In genomic region chr11:96306183-96306907, GRCm38 (mm10) we compare ENCODE assay signal across 16 mouse cellular contexts. TPM values are rescaled to one million over a fixed set of nuclear protein-coding genes. Genes with fewer than 3 reads are reported as not detected.
DNase-seq lines count a peak whose midpoint lies in the region; ATAC-seq and TF ChIP-seq lines count a peak whose summit lies in the region.
"Had no signal": no experiment of that assay in that cellular context is flagged by ENCODE, and none has a peak within 500 bp of the region (broad histone marks: within the 10 kb centered on the region; RNA-seq: fewer than 3 reads in every experiment).

No protein-coding gene starts in this region.

- H3K4me3 ChIP-seq in lung, embryonic 15.5 days, result peak overlapping the region; percentile 59
- peak overlapping the region; percentile 55 for H3K4me3 ChIP-seq in intestine, embryonic 14.5 days (ENCODE audit: low read depth, low read length)
- peak overlapping the region; percentile 41 for H3K4me3 ChIP-seq in stomach, embryonic 15.5 days (replicated peaks)
- no peak overlapping the region for H3K4me3 ChIP-seq in layer of hippocampus, adult 2 months
- H3K4me3 ChIP-seq: forebrain, embryonic 10.5 days; liver, embryonic 12.5 days; midbrain, embryonic 12.5 days had no signal

- no peaks in the 10 kb centered on the region for H3K36me3 ChIP-seq in lung, embryonic 15.5 days
- H3K36me3 ChIP-seq in intestine, embryonic 14.5 days (ENCODE audit: control insufficient read depth, insufficient read depth, low read length), result no peaks in the 10 kb centered on the region
- no peaks in the 10 kb centered on the region for H3K36me3 ChIP-seq in stomach, embryonic 15.5 days
- H3K36me3 ChIP-seq: forebrain, embryonic 10.5 days; liver, embryonic 12.5 days; midbrain, embryonic 12.5 days had no signal

- no peaks in the 10 kb centered on the region for H3K9me3 ChIP-seq in lung, embryonic 15.5 days
- no peaks in the 10 kb centered on the region for H3K9me3 ChIP-seq in intestine, embryonic 14.5 days (ENCODE audit: control insufficient read depth, low read length)
- no peaks in the 10 kb centered on the region for H3K9me3 ChIP-seq in stomach, embryonic 15.5 days
- H3K9me3 ChIP-seq: forebrain, embryonic 10.5 days; liver, embryonic 12.5 days; midbrain, embryonic 12.5 days had no signal

- peaks cover 19% of the 10 kb centered on the region for H3K4me1 ChIP-seq in lung, embryonic 15.5 days
- peaks cover 65% of the 10 kb centered on the region for H3K4me1 ChIP-seq in intestine, embryonic 14.5 days (replicated peaks; ENCODE audit: control insufficient read depth, insufficient read depth, low read length)
- H3K4me1 ChIP-seq in stomach, embryonic 15.5 days, result peaks cover 11% of the 10 kb centered on the region; the same call in 1 of the 2 replicates

- H3K4me2 ChIP-seq in lung, embryonic 15.5 days, result peak overlapping the region; percentile 70
- peak overlapping the region; percentile 89 for H3K4me2 ChIP-seq in intestine, embryonic 14.5 days (ENCODE audit: low read length)
- H3K4me2 ChIP-seq in stomach, embryonic 15.5 days, result peak overlapping the region; percentile 62
- H3K4me2 ChIP-seq: heart, embryonic 11.5 days; liver, embryonic 12.5 days; midbrain, embryonic 12.5 days had no signal

- DNase-seq in lung, adult 18-20 months, result no peak
- DNase-seq in intestine, embryonic 14.5 days (ENCODE audit: low spot score), result no peak
- peak; percentile 63 to 79 for DNase-seq in kidney, postnatal 4 days
- DNase-seq in cerebellum, adult 18-20 months, result no peak
- DNase-seq in layer of hippocampus, adult 2 months (ENCODE audit: low spot score in 2 of 2), result no peak
- DNase-seq: gastrocnemius, postnatal 14 days; layer of hippocampus, postnatal 36 days had no signal

- ATAC-seq in lung, embryonic 15.5 days (ENCODE audit: borderline replicate concordance, extremely low read depth, low FRiP score, low TSS enrichment), result no peak
- ATAC-seq in intestine, embryonic 14.5 days (replicated peaks; ENCODE audit: low FRiP score, low TSS enrichment, low read depth), result no peak
- no peak for ATAC-seq in stomach, embryonic 15.5 days (ENCODE audit: insufficient read depth, low FRiP score, low read depth)
- ATAC-seq in monocyte, adult 5-6 weeks (replicated peaks; ENCODE audit: insufficient number of reproducible peaks, low FRiP score, low TSS enrichment, poor library complexity, severe bottlenecking), result no peak
- ATAC-seq: inflammation-experienced regulatory T-cells, adult 6 months; liver, embryonic 12.5 days had no signal

- H3K27me3 ChIP-seq in lung, embryonic 15.5 days, result peaks cover 87% of the 10 kb centered on the region
- peaks cover 13% of the 10 kb centered on the region; the same call in 1 of the 2 replicates for H3K27me3 ChIP-seq in intestine, embryonic 14.5 days (replicated peaks; ENCODE audit: control insufficient read depth, insufficient read depth, low read length)
- H3K27me3 ChIP-seq in stomach, embryonic 15.5 days (replicated peaks), result peaks cover 37% of the 10 kb centered on the region

- no peak for TF ChIP-seq CTCF in layer of hippocampus, adult 2 months (conservative IDR thresholded peaks at IDR 0.05)

- H3K27ac ChIP-seq in lung, embryonic 15.5 days, result peak overlapping the region; percentile 99
- peak overlapping the region; percentile 99 for H3K27ac ChIP-seq in intestine, embryonic 14.5 days (ENCODE audit: low read depth)
- peak overlapping the region; percentile 82 for H3K27ac ChIP-seq in stomach, embryonic 15.5 days
- no peak overlapping the region for H3K27ac ChIP-seq in layer of hippocampus, adult 2 months
- H3K27ac ChIP-seq: forebrain, embryonic 10.5 days; liver, embryonic 12.5 days; midbrain, embryonic 12.5 days had no signal

- WGBS in lung, embryonic 15.5 days, result 24% methylated on average over 7 of the region's 7 CpGs
- WGBS in intestine, embryonic 14.5 days, result 19% methylated on average over 7 of the region's 7 CpGs
- WGBS in stomach, embryonic 15.5 days, result 31% methylated on average over 7 of the region's 7 CpGs

- H3K9ac ChIP-seq in lung, embryonic 15.5 days, result peak overlapping the region; percentile 88
- H3K9ac ChIP-seq in intestine, embryonic 14.5 days (ENCODE audit: low read length), result peak overlapping the region; percentile 96
- no peak overlapping the region for H3K9ac ChIP-seq in stomach, embryonic 15.5 days
- H3K9ac ChIP-seq: liver, embryonic 12.5 days; midbrain, embryonic 12.5 days had no signal

RNA-seq across cellular contexts. Expression of gene Hoxb5, which starts 3.2 kb away (rescaled TPM):
- polyA plus RNA-seq in lung, embryonic 15.5 days (2015; fragmentation: Nextera tagmentation; extraction: Ambion mirVana), result 46.1 and 54.1 TPM in 2 replicates
- 49.6 and 51.6 TPM in 2 replicates for polyA plus RNA-seq in intestine, embryonic 14.5 days (2014; fragmentation: Nextera tagmentation; extraction: Ambion mirVana)
- 17.6 and 17.9 TPM in 2 replicates for polyA plus RNA-seq in stomach, embryonic 15.5 days (2015; fragmentation: Nextera tagmentation; extraction: Ambion mirVana)
- total RNA-seq in monocyte, adult 5-6 weeks (2017), result not detected in 3 replicates
- not detected for total RNA-seq in layer of hippocampus, adult 2 months (2021)
- total RNA-seq: layer of hippocampus, postnatal 36 days had no signal
- polyA plus RNA-seq: forebrain, embryonic 10.5 days; inflammation-experienced regulatory T-cells, adult 6 months; midbrain, embryonic 12.5 days had no signal

RNA-seq across cellular contexts. Expression of gene Hoxb4, which starts 11.7 kb away (rescaled TPM):
- polyA plus RNA-seq in lung, embryonic 15.5 days (2015; fragmentation: Nextera tagmentation; extraction: Ambion mirVana), result 4.3 and 4.4 TPM in 2 replicates
- 3.5 and 3.8 TPM in 2 replicates for polyA plus RNA-seq in intestine, embryonic 14.5 days (2014; fragmentation: Nextera tagmentation; extraction: Ambion mirVana)
- 3.4 and 3.6 TPM in 2 replicates for polyA plus RNA-seq in stomach, embryonic 15.5 days (2015; fragmentation: Nextera tagmentation; extraction: Ambion mirVana)
- 4.7 to 6.6 TPM (median 5.2 TPM) in 3 replicates for total RNA-seq in monocyte, adult 5-6 weeks (2017)
- not detected for total RNA-seq in layer of hippocampus, adult 2 months (2021)
- total RNA-seq: layer of hippocampus, postnatal 36 days had no signal
- polyA plus RNA-seq: forebrain, embryonic 10.5 days; midbrain, embryonic 12.5 days had no signal

RNA-seq across cellular contexts. Expression of gene Hoxb6, which starts 14.1 kb away (rescaled TPM):
- 15.2 and 16.9 TPM in 2 replicates for polyA plus RNA-seq in lung, embryonic 15.5 days (2015; fragmentation: Nextera tagmentation; extraction: Ambion mirVana)
- 18.1 and 24.1 TPM in 2 replicates for polyA plus RNA-seq in intestine, embryonic 14.5 days (2014; fragmentation: Nextera tagmentation; extraction: Ambion mirVana)
- 7.5 and 10.7 TPM in 2 replicates for polyA plus RNA-seq in stomach, embryonic 15.5 days (2015; fragmentation: Nextera tagmentation; extraction: Ambion mirVana)
- total RNA-seq in monocyte, adult 5-6 weeks (2017), result not detected in 3 replicates
- total RNA-seq in layer of hippocampus, adult 2 months (2021), result not detected
- total RNA-seq: layer of hippocampus, postnatal 36 days had no signal
- polyA plus RNA-seq: forebrain, embryonic 10.5 days; inflammation-experienced regulatory T-cells, adult 6 months; midbrain, embryonic 12.5 days had no signal

RNA-seq across cellular contexts. Expression of gene Hoxb3, which starts 16.8 kb away (rescaled TPM):
- polyA plus RNA-seq in lung, embryonic 15.5 days (2015; fragmentation: Nextera tagmentation; extraction: Ambion mirVana), result 3.0 and 3.8 TPM in 2 replicates
- polyA plus RNA-seq in intestine, embryonic 14.5 days (2014; fragmentation: Nextera tagmentation; extraction: Ambion mirVana), result 3.7 and 4.9 TPM in 2 replicates
- 2.5 and 2.7 TPM in 2 replicates for polyA plus RNA-seq in stomach, embryonic 15.5 days (2015; fragmentation: Nextera tagmentation; extraction: Ambion mirVana)
- 1.4 to 2.1 TPM (median 1.8 TPM) in 3 replicates for total RNA-seq in monocyte, adult 5-6 weeks (2017)
- not detected for total RNA-seq in layer of hippocampus, adult 2 months (2021)
- total RNA-seq: layer of hippocampus, postnatal 36 days had no signal
- polyA plus RNA-seq: forebrain, embryonic 10.5 days; midbrain, embryonic 12.5 days had no signal

RNA-seq across cellular contexts. Expression of gene Hoxb7, which starts 19.9 kb away (rescaled TPM):
- polyA plus RNA-seq in lung, embryonic 15.5 days (2015; fragmentation: Nextera tagmentation; extraction: Ambion mirVana), result 2.5 and 3.0 TPM in 2 replicates
- polyA plus RNA-seq in intestine, embryonic 14.5 days (2014; fragmentation: Nextera tagmentation; extraction: Ambion mirVana), result 11.7 and 13.2 TPM in 2 replicates
- 7.0 and 9.1 TPM in 2 replicates for polyA plus RNA-seq in stomach, embryonic 15.5 days (2015; fragmentation: Nextera tagmentation; extraction: Ambion mirVana)
- not detected in 3 replicates for total RNA-seq in monocyte, adult 5-6 weeks (2017)
- total RNA-seq in layer of hippocampus, adult 2 months (2021), result not detected
- total RNA-seq: layer of hippocampus, postnatal 36 days had no signal
- polyA plus RNA-seq: forebrain, embryonic 10.5 days; inflammation-experienced regulatory T-cells, adult 6 months; midbrain, embryonic 12.5 days; testis, adult 2 months had no signal

Comparison
In these comparisons a context has a peak if more than half of its experiments do, and no peak if none do; other contexts are left out.
1. DNase-seq: peak in kidney, postnatal 4 days (2 of 2); none in lung, adult 18-20 months (0 of 2), intestine, embryonic 14.5 days (single experiment), cerebellum, adult 18-20 months (0 of 2) and layer of hippocampus, adult 2 months (0 of 2).
2. Peak in every context shown above with its lines, with median percentiles within 50 percentile points of each other: H3K4me2 ChIP-seq.